Comparison of ENCODE assay signal across 10 mouse cellular contexts in genomic region chr1:23656302-23656701, GRCm38 (mm10).
DNase-seq lines count a peak whose midpoint lies in the region; ATAC-seq and TF ChIP-seq lines count a peak whose summit lies in the region.
"Had no signal": no experiment of that assay in that cellular context is flagged by ENCODE, and none has a peak within 500 bp of the region (broad histone marks: within the 10 kb centered on the region; RNA-seq: fewer than 3 reads in every experiment).

No protein-coding gene starts in this region.

- H3K4me2 ChIP-seq in embryonic facial prominence, embryonic 12.5 days (replicated peaks): peak overlapping the region; percentile 23; the same call in 1 of the 2 replicates
- no peak overlapping the region for H3K4me2 ChIP-seq in liver, postnatal 0 days (ENCODE audit: low read depth, low read length)
- H3K4me2 ChIP-seq: heart, embryonic 13.5 days; lung, embryonic 14.5 days had no signal

- WGBS in embryonic facial prominence, embryonic 12.5 days: 31% methylated on average over 12 of the region's 12 CpGs
- WGBS in liver, postnatal 0 days (ENCODE audit: insufficient replicate concordance): 71% methylated on average over 12 of the region's 12 CpGs

- H3K27ac ChIP-seq in left cerebral cortex, adult 2 months: no peak overlapping the region
- no peak overlapping the region for H3K27ac ChIP-seq in embryonic facial prominence, embryonic 12.5 days
- H3K27ac ChIP-seq in liver, postnatal 0 days (ENCODE audit: low read depth): no peak overlapping the region
- H3K27ac ChIP-seq: heart, embryonic 13.5 days had no signal

- DNase-seq in left cerebral cortex, adult 2 months (ENCODE audit: extremely low spot score in 1 of 2, low spot score in 2 of 2): peak; percentile 10
- no peak for DNase-seq in left cerebral cortex, adult 9 months (ENCODE audit: low spot score in 2 of 2)
- peak; percentile 3 to 30 for DNase-seq in kidney, postnatal 25 days
- DNase-seq in right cerebral cortex, postnatal 14 days: peak; percentile 9
- DNase-seq in liver, postnatal 0 days: no peak
- DNase-seq in urinary bladder, postnatal 4 days (ENCODE audit: low spot score in 2 of 2): no peak
- no peak for DNase-seq in adrenal gland, postnatal 10 days
- DNase-seq: lung, embryonic 14.5 days had no signal

- H3K4me3 ChIP-seq in left cerebral cortex, adult 2 months: no peak overlapping the region
- no peak overlapping the region for H3K4me3 ChIP-seq in embryonic facial prominence, embryonic 12.5 days
- H3K4me3 ChIP-seq in liver, postnatal 0 days (ENCODE audit: low read depth, low read length): no peak overlapping the region
- H3K4me3 ChIP-seq: heart, embryonic 13.5 days had no signal

- no peak for TF ChIP-seq CTCF in left cerebral cortex, adult 2 months (IDR thresholded peaks at IDR 0.05)
- TF ChIP-seq CTCF in liver, postnatal 0 days (IDR thresholded peaks at IDR 0.05; ENCODE audit: low read depth): no peak

- no peaks in the 10 kb centered on the region for H3K4me1 ChIP-seq in embryonic facial prominence, embryonic 12.5 days
- H3K4me1 ChIP-seq in liver, postnatal 0 days (ENCODE audit: insufficient read depth): no peaks in the 10 kb centered on the region
- H3K4me1 ChIP-seq: heart, embryonic 13.5 days had no signal

- intact Hi-C loops in left cerebral cortex, adult 2 months (cut with DNase I): no loop called here

- no peaks in the 10 kb centered on the region for H3K27me3 ChIP-seq in embryonic facial prominence, embryonic 12.5 days
- H3K27me3 ChIP-seq in liver, postnatal 0 days (ENCODE audit: insufficient read depth, low read length): no peaks in the 10 kb centered on the region
- H3K27me3 ChIP-seq: heart, embryonic 13.5 days had no signal

- H3K36me3 ChIP-seq in embryonic facial prominence, embryonic 12.5 days: no peaks in the 10 kb centered on the region
- H3K36me3 ChIP-seq in liver, postnatal 0 days (replicated peaks; ENCODE audit: insufficient read depth, low read length): no peaks in the 10 kb centered on the region
- H3K36me3 ChIP-seq: heart, embryonic 13.5 days had no signal

- ATAC-seq in embryonic facial prominence, embryonic 12.5 days (ENCODE audit: insufficient number of reproducible peaks, insufficient read depth, low FRiP score, low TSS enrichment): no peak
- ATAC-seq in liver, postnatal 0 days: no peak

- no peak overlapping the region for H3K9ac ChIP-seq in embryonic facial prominence, embryonic 12.5 days
- H3K9ac ChIP-seq in liver, postnatal 0 days (replicated peaks): no peak overlapping the region
- H3K9ac ChIP-seq: heart, embryonic 13.5 days; lung, embryonic 14.5 days had no signal

- H3K9me3 ChIP-seq in embryonic facial prominence, embryonic 12.5 days: no peaks in the 10 kb centered on the region
- H3K9me3 ChIP-seq in liver, postnatal 0 days (ENCODE audit: low read length): no peaks in the 10 kb centered on the region; the same call in 1 of the 2 replicates
- H3K9me3 ChIP-seq: heart, embryonic 13.5 days had no signal

- no peak for TF ChIP-seq EP300 in liver, postnatal 0 days (IDR thresholded peaks at IDR 0.05; ENCODE audit: low read depth)

Comparison
In these comparisons a context has a peak if more than half of its experiments do, and no peak if none do; other contexts are left out.
1. DNase-seq: peak in left cerebral cortex, adult 2 months (2 of 2), kidney, postnatal 25 days (2 of 2) and right cerebral cortex, postnatal 14 days (single experiment); none in left cerebral cortex, adult 9 months (0 of 2), liver, postnatal 0 days (single experiment), urinary bladder, postnatal 4 days (0 of 2) and adrenal gland, postnatal 10 days (single experiment).